Mouse (Mus musculus) erythroblast, embryonic 14.5 days (primary cell): ENCODE data around the gene 1700028J19Rik. TPM values are rescaled to one million over a fixed set of nuclear protein-coding genes. Genes with fewer than 3 reads are reported as not detected.
"Not testable (repeated sequence)": the region's sequence is repeated elsewhere in the genome, so short reads cannot be mapped to it uniquely, and the experiment has no call there.

Source experiments
- H3K27me3 ChIP-seq: 2 replicates; pipeline ENCODE4 v1.6.1; 2012; ENCODE audit warnings: inconsistent platforms; ENCODE audit not compliant: control insufficient read depth
- H3K36me3 ChIP-seq: 2 replicates; pipeline ENCODE4 v1.6.1; 2012; ENCODE audit warnings: mild to moderate bottlenecking, inconsistent platforms; ENCODE audit not compliant: control insufficient read depth
- H3K4me1 ChIP-seq: 2 replicates; pipeline ENCODE4 v1.6.1; 2012; ENCODE audit warnings: inconsistent platforms; ENCODE audit not compliant: control insufficient read depth
- H3K4me3 ChIP-seq: replicated peaks from 2 replicates; pipeline ENCODE3; 2012; ENCODE audit warnings: moderate library complexity, mild to moderate bottlenecking, inconsistent platforms
- H3K9me3 ChIP-seq: 2 replicates; pipeline ENCODE4 v1.6.1; 2012; ENCODE audit warnings: low read length, inconsistent platforms, mixed read lengths; ENCODE audit not compliant: control insufficient read depth
- GATA1 ChIP-seq: IDR thresholded peaks from 2 replicates; pipeline ENCODE4 v1.6.1; 2012; ENCODE audit warnings: low read length, inconsistent platforms, mixed read lengths
- TAL1 ChIP-seq: IDR thresholded peaks from 3 replicates; pipeline ENCODE4 v1.6.1; 2012; ENCODE audit warnings: low read length, inconsistent platforms, mixed read lengths
- polyA plus RNA-seq: library from polyadenylated mRNA; stranded (reverse); fragments of >175 nt; gene quantifications from 2 replicates; pipeline ENCODE4 v1.2.3, GENCODE M21; 2012

The 1700028J19Rik gene
- polyA plus RNA-seq, 1 experiment = not detected

DNA sequence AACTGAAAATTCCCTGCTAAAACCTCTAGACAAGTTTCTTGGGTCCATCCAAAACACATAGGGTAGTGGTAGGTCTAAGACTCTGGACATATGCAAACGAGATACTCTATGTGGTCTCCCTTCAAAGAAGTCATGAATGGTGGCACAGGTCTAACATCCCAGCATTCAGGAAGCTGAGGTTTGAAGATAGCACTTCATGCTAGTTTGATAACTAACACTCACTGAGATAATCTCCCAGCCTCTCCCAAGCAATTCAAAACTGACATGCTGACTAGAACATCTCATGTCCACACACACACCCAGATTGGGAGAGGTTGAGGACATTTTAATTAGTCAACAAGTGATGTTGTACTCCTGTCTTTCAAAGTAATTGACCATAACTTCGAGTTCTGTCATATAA is 6.6 kb downstream of the 1700028J19Rik start:
- no peaks in the 10 kb centered on the region for H3K36me3 ChIP-seq
- peaks cover 3% of the 10 kb centered on the region; the same call in 1 of the 2 replicates for H3K27me3 ChIP-seq
- TF ChIP-seq GATA1 = no peak
- no peak for TF ChIP-seq TAL1
- peaks cover 7% of the 10 kb centered on the region for H3K4me1 ChIP-seq
- no peaks in the 10 kb centered on the region for H3K9me3 ChIP-seq
- no peak overlapping the region for H3K4me3 ChIP-seq

GRCm38 (mm10) chr7:44235909-44236308 is 10.6 kb downstream of the 1700028J19Rik start, which contains the start of gene Gm36864:
Gene Gm36864, plus strand, starts transcription at chr7:44236177.
- Histone ChIP-seq H3K9me3 (no peaks in the 10 kb centered on the region), H3K36me3 (no peaks in the 10 kb centered on the region), H3K4me1 (peaks cover 3% of the 10 kb centered on the region), H3K27me3 (peaks cover 3% of the 10 kb centered on the region; the same call in 1 of the 2 replicates), H3K4me3 (no peak within 1 kb of the TSS)
- TF ChIP-seq TAL1 (no peak), GATA1 (no peak)

DNA sequence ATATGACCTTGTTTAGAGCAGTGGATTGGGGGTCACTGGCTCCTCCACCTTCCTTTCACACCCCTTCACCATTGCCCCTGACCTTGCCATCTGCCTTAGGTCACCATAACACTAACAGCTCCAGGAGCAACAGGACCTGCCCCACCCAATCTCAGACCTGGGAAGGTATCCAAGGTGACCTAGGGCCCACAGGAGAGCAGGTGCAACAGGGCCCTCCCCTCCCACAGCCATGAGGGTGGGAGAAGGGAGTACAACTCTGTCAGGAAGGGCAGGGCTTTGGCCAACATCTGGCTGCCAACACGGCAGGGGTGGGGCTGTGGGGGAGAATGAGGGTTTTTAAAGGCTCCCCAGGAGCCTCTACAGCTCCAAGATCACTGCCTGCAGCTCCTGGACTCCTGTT is 21.4 kb downstream of the 1700028J19Rik start, which contains the start of gene Klk1:
Gene Klk1 (plus strand): TSS at position 285 of the 400 bp plus-strand sequence.
- TF ChIP-seq TAL1 = no peak
- TF ChIP-seq GATA1 = no peak

DNA sequence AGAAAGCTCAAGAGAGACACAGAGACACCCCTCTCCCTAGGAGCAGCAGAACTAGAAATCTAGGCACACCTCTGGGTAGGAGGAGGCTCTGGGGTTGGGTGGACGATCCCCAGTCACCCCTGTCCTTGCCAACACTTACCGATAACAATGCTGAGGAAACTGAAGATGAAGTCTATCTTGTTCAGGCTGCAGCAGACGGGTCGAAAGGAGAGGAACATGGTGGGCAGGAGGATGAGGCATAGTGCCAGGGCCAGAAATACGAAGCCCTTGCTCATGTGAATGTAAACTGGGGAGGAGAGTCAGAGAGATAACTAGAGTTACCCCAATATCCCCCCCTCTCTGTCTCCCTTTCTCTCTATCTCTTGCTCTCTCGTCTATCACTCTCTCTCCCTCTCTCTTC is 24.2 kb downstream of the 1700028J19Rik start:
- not testable (repeated sequence) for H3K4me1 ChIP-seq, H3K27me3 ChIP-seq

More for the DNA sequence above, 21.4 kb downstream of the 1700028J19Rik start, which contains the start of gene Klk1:
- H3K27me3 ChIP-seq = no peaks in the 10 kb centered on the region
- H3K4me1 ChIP-seq = peaks cover 4% of the 10 kb centered on the region
- no peaks in the 10 kb centered on the region for H3K9me3 ChIP-seq
- H3K36me3 ChIP-seq = no peaks in the 10 kb centered on the region
- H3K4me3 ChIP-seq = no peak within 1 kb of the TSS

DNA sequence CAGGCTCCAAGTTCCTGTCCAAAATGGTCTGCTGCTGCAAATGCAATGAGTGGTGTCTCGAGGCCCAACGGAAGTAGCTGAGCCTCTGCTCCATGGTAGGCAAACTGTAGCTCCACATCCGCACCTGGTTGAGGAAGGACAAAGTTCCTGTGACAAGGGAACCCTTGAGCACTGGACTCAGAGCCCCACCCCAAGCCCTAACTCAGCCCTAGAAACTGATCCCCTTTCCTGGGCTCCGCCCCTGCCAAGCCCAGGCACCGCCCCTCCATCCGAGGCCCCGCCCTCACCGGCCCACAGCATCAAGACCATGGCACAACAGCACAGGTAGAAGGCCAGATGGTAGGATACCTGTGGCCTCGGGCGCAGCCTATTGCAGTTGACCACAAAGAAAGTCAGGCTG is 24.9 kb downstream of the 1700028J19Rik start:
- H3K4me1 ChIP-seq, H3K27me3 ChIP-seq, H3K9me3 ChIP-seq, H3K4me3 ChIP-seq, H3K36me3 ChIP-seq: not testable (repeated sequence)

More for the DNA sequence above, 24.2 kb downstream of the 1700028J19Rik start:
- not testable (repeated sequence) for H3K9me3 ChIP-seq, H3K4me3 ChIP-seq, H3K36me3 ChIP-seq

GRCm38 (mm10) chr7:44215645-44216044 is 30.9 kb downstream of the 1700028J19Rik start, which contains the start of gene Klk1b5:
Gene Klk1b5, plus strand, starts transcription at chr7:44215945.
- TF ChIP-seq TAL1 (no peak), GATA1 (no peak)
- no peaks in the 10 kb centered on the region for H3K36me3 ChIP-seq

DNA sequence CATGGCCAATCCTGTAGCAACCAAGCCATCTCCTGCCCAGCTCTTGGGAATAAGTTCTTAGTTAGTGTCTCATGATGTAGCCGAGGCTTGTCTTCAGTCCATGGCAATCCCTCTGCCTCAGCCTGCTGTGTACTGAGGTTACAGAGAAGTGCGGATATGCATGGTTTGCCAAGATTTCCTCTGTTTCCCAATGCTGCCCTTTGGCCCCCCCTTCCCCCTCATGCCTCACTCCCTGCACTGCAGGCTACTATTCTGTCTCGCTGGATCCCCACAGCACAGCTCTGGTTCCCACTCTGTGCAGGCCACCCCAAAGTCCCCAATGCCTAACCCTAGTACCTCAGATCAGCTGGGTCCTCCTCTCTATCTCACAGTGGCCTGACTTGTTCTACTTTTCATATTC is 38.2 kb downstream of the 1700028J19Rik start:
- no peaks in the 10 kb centered on the region for H3K9me3 ChIP-seq
- H3K36me3 ChIP-seq = no peaks in the 10 kb centered on the region
- H3K4me1 ChIP-seq = no peaks in the 10 kb centered on the region
- no peaks in the 10 kb centered on the region for H3K27me3 ChIP-seq
- TF ChIP-seq TAL1 = no peak
- no peak for TF ChIP-seq GATA1
- H3K4me3 ChIP-seq = no peak overlapping the region

More at GRCm38 (mm10) chr7:44215645-44216044, 30.9 kb downstream of the 1700028J19Rik start, which contains the start of gene Klk1b5:
- H3K27me3 ChIP-seq = no peaks in the 10 kb centered on the region
- H3K4me3 ChIP-seq = no peak within 1 kb of the TSS
- no peaks in the 10 kb centered on the region for H3K9me3 ChIP-seq
- no peaks in the 10 kb centered on the region for H3K4me1 ChIP-seq

GRCm38 (mm10) chr7:44207135-44207534 is 39.4 kb downstream of the 1700028J19Rik start, which contains the start of gene Klk1b4:
Gene Klk1b4, plus strand, starts transcription at chr7:44207435.
- not testable (repeated sequence) for H3K36me3 ChIP-seq, H3K27me3 ChIP-seq, H3K4me3 ChIP-seq, H3K4me1 ChIP-seq, H3K9me3 ChIP-seq

DNA sequence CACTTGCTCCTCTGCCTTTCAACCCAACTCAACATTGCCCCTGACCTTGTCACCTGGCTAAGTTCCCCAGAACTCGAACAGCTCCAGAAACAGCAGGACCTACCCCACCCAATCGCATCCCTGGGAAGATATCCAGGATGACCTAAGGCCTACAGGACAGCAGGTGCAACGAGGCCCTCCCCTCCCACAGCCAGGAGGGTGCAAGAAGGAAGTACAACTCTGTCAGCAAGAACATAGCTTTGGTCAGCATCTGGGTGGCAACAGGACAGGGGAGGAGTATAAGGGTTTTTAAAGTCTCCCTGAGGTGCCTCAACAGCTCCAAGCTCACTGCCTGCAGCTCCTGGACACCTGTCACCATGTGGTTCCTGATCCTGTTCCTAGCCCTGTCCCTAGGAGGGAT is 48.6 kb downstream of the 1700028J19Rik start, which contains the start of gene Klk1b3:
Gene Klk1b3 (plus strand): TSS at position 301 of the 400 bp plus-strand sequence.
- H3K4me3 ChIP-seq = no peak within 1 kb of the TSS
- no peaks in the 10 kb centered on the region for H3K4me1 ChIP-seq
- H3K9me3 ChIP-seq = no peaks in the 10 kb centered on the region
- TF ChIP-seq TAL1 (no peak), GATA1 (no peak)
- no peaks in the 10 kb centered on the region for H3K27me3 ChIP-seq
- no peaks in the 10 kb centered on the region for H3K36me3 ChIP-seq

GRCm38 (mm10) chr7:44193466-44193865 is 53.0 kb downstream of the 1700028J19Rik start:
- not testable (repeated sequence) for H3K9me3 ChIP-seq, H3K4me1 ChIP-seq, H3K4me3 ChIP-seq, H3K36me3 ChIP-seq, H3K27me3 ChIP-seq

- not testable (repeated sequence) for H3K4me3 ChIP-seq, H3K27me3 ChIP-seq, H3K36me3 ChIP-seq, H3K9me3 ChIP-seq, H3K4me1 ChIP-seq
Observed at GRCm38 (mm10) chr7:44187936-44188335, 58.6 kb downstream of the 1700028J19Rik start, which contains the start of gene Klk1b24. Gene Klk1b24, plus strand, starts transcription at chr7:44188236.

- H3K4me1 ChIP-seq, H3K36me3 ChIP-seq, H3K4me3 ChIP-seq, H3K27me3 ChIP-seq, H3K9me3 ChIP-seq: not testable (repeated sequence)
Observed at GRCm38 (mm10) chr7:44186516-44186915, 60.0 kb downstream of the 1700028J19Rik start.
